Mouse (Mus musculus) lung, postnatal 0 days (tissue): ENCODE measurements at regions not wholly inside any gene's neighbourhood (a gene's known extent, or its start where the extent isn't known, plus 50 kb on each side); places are given as distances from the start of the nearest gene placed in this dataset.

ENCODE experiments used
- ATAC-seq: fragments of 200-750 bp; cut with Nextera tagmentation; 2 replicates; pipeline ENCODE4 v1.8.0; 2017; ENCODE audit warnings: moderate library complexity
- DNase-seq: peaks from one replicate; pipeline ENCODE4 v3.0.0-alpha.2; 2016; ENCODE audit warnings: low spot score
- H3K27ac ChIP-seq: fragments of 300-500 bp; sonication (generic); 2 replicates; pipeline ENCODE4 v1.5.1; 2014; ENCODE audit warnings: antibody characterized with exemption, mild to moderate bottlenecking, low read length, mixed read lengths
- H3K27me3 ChIP-seq: fragments of 300-500 bp; sonication (generic); replicated peaks from 2 replicates; pipeline ENCODE4 v1.6.1; 2014; ENCODE audit warnings: low read length, mixed read lengths; ENCODE audit not compliant: insufficient read depth
- H3K36me3 ChIP-seq: fragments of 300-500 bp; sonication (generic); 2 replicates; pipeline ENCODE4 v1.6.1; 2014; ENCODE audit warnings: low read length, mixed read lengths; ENCODE audit not compliant: insufficient read depth
- H3K4me1 ChIP-seq: fragments of 300-500 bp; sonication (generic); 2 replicates; pipeline ENCODE4 v1.6.1; 2014; ENCODE audit warnings: antibody characterized with exemption, low read depth, low read length, mixed read lengths; ENCODE audit not compliant: insufficient read depth
- H3K4me2 ChIP-seq: fragments of 300-500 bp; sonication (generic); replicated peaks from 2 replicates; pipeline ENCODE4 v1.6.1; 2014; ENCODE audit warnings: low read depth, mild to moderate bottlenecking, low read length, moderate library complexity, mixed read lengths
- H3K4me3 ChIP-seq: fragments of 300-500 bp; sonication (generic); 2 replicates; pipeline ENCODE4 v1.5.1; 2014; ENCODE audit warnings: low read depth, low read length
- H3K9ac ChIP-seq: fragments of 300-500 bp; sonication (generic); replicated peaks from 2 replicates; pipeline ENCODE4 v1.6.1; 2014; ENCODE audit warnings: low read depth, mild to moderate bottlenecking
- H3K9me3 ChIP-seq: fragments of 300-500 bp; sonication (generic); 2 replicates; pipeline ENCODE4 v1.6.1; 2016; ENCODE audit warnings: low read length, mixed read lengths
- CTCF ChIP-seq: IDR thresholded peaks from 2 replicates; pipeline ENCODE4 v1.5.1; 2016; ENCODE audit warnings: antibody characterized with exemption, mild to moderate bottlenecking
- EP300 ChIP-seq: IDR thresholded peaks from 2 replicates; pipeline ENCODE4 v1.6.1; 2016; ENCODE audit warnings: antibody characterized with exemption, mild to moderate bottlenecking, control low read depth
- WGBS: fragments of 180-500 bp; shearing (Covaris S2); extraction: QIAGEN DNeasy Blood & Tissue Kit; methylation state at CpG from one replicate; pipeline ENCODE4 v1.1.7; 2014; 5-methylcytosine and 5-hydroxymethylcytosine counted together

- Histone ChIP-seq H3K27ac (no peak overlapping the region), H3K4me3 (no peak overlapping the region), H3K36me3 (no peaks in the 10 kb centered on the region), H3K4me1 (peaks cover 2% of the 10 kb centered on the region; the same call in 1 of the 2 replicates), H3K4me2 (no peak overlapping the region), H3K27me3 (no peaks in the 10 kb centered on the region), H3K9me3 (no peaks in the 10 kb centered on the region), H3K9ac (no peak overlapping the region)
- no peak for ATAC-seq
- TF ChIP-seq CTCF (no peak), EP300 (no peak)
- DNase-seq = no peak
- 56% methylated on average over 1 of the region's 1 CpGs for WGBS
These were observed 372.5 kb upstream of the Kif2a start for GRCm38 (mm10) chr13:107394451-107394850.

DNA sequence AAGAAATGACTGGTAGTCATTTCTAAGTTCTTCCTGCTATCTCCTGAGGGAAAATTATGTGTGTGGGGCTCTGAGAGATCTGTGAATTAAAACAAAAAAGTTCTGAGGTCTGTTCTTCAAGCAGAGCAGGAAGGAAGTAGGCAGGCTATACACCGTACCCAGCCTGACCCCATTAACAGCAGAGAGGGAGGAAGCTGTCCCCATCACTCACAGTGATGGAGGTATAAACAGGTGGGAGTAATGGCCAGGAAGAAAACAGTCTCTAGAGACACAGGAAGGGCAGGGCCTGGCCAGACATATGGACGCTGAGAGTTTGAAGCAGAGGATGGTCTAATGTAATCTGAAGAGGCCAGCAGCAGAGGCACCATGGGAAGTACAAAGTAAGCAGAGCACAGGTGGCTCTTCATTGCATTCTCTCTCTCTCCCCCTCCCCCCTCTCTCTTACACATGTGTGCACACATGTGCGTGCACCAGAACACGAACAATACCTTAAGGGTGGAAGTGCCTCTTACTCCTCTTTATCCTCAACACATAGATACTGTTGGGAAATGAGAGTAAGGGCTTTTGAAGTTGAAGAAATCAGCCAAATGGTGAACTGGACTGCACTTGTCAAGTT, 367.7 kb upstream of the Kif2a start:
- WGBS = 54% methylated on average over 4 of the region's 4 CpGs
- TF ChIP-seq EP300 (no peak; the same call in 1 of the 2 replicates), CTCF (no peak)
- Histone ChIP-seq H3K4me1 (peaks cover 3% of the 10 kb centered on the region; the same call in 1 of the 2 replicates), H3K9ac (no peak overlapping the region), H3K36me3 (no peaks in the 10 kb centered on the region), H3K27ac (peak overlapping the region; percentile 60), H3K9me3 (no peaks in the 10 kb centered on the region), H3K4me2 (no peak overlapping the region), H3K27me3 (no peaks in the 10 kb centered on the region), H3K4me3 (no peak overlapping the region)
- ATAC-seq = peak; percentile 77
- peak; percentile 33 for DNase-seq

DNA sequence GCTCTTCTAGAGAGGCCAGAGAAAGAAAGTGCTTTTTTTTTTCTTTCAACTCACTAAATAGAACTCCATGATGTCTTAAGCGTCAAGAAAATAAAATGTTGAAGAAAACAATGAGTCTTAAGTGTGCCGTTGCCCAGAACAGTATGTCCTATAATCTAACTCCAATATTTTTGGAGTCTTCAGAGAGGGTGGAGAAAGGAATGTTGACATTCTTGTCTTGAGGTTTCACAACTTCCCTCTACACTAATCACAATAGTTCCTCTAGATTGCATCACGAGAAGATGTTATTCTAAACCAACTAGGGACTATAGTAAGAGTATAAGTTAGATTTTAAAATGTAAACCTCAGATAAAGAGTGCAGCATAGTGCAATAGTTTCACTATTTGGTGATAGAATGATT, 367.1 kb upstream of the Kif2a start:
- peak; percentile 95 for ATAC-seq
- Histone ChIP-seq H3K27me3 (no peaks in the 10 kb centered on the region), H3K9me3 (no peaks in the 10 kb centered on the region), H3K4me1 (peaks cover 3% of the 10 kb centered on the region; the same call in 1 of the 2 replicates), H3K4me3 (no peak overlapping the region), H3K27ac (peak overlapping the region; percentile 60), H3K36me3 (no peaks in the 10 kb centered on the region), H3K9ac (no peak overlapping the region), H3K4me2 (no peak overlapping the region)
- 18% methylated on average over 3 of the region's 3 CpGs for WGBS
- TF ChIP-seq EP300 (peak; percentile 100), CTCF (no peak)
- DNase-seq = peak; percentile 92

GRCm38 (mm10) chr13:107378076-107378475, 356.1 kb upstream of the Kif2a start:
- Histone ChIP-seq H3K4me3 (no peak overlapping the region), H3K4me1 (no peaks in the 10 kb centered on the region), H3K36me3 (no peaks in the 10 kb centered on the region), H3K9ac (no peak overlapping the region), H3K27ac (no peak overlapping the region), H3K27me3 (no peaks in the 10 kb centered on the region), H3K9me3 (no peaks in the 10 kb centered on the region), H3K4me2 (no peak overlapping the region)
- 48% methylated on average over 1 of the region's 1 CpGs for WGBS
- TF ChIP-seq CTCF (no peak), EP300 (no peak)
- DNase-seq = no peak
- ATAC-seq = no peak

- 48% methylated on average over 3 of the region's 3 CpGs for WGBS
- Histone ChIP-seq H3K4me2 (no peak overlapping the region), H3K36me3 (no peaks in the 10 kb centered on the region)
These were observed 350.7 kb upstream of the Kif2a start for GRCm38 (mm10) chr13:107372666-107373065.

GRCm38 (mm10) chr13:107371616-107372582, 350.0 kb upstream of the Kif2a start:
- H3K9me3 ChIP-seq = no peaks in the 10 kb centered on the region
- H3K27ac ChIP-seq = peak overlapping the region; percentile 27; the same call in 1 of the 2 replicates
- H3K9ac ChIP-seq = no peak overlapping the region
- H3K4me1 ChIP-seq = no peaks in the 10 kb centered on the region
- H3K4me2 ChIP-seq = peak overlapping the region; percentile 40
- H3K27me3 ChIP-seq = no peaks in the 10 kb centered on the region
- WGBS = 25% methylated on average over 17 of the region's 17 CpGs
- TF ChIP-seq EP300 (peak; percentile 70; the same call in 1 of the 2 replicates), CTCF (no peak)
- no peaks in the 10 kb centered on the region for H3K36me3 ChIP-seq
- H3K4me3 ChIP-seq = no peak overlapping the region
- DNase-seq (peak; percentile 89), ATAC-seq (peak; percentile 80)

More at GRCm38 (mm10) chr13:107372666-107373065, 350.7 kb upstream of the Kif2a start:
- DNase-seq = peak; percentile 72
- ATAC-seq = peak; percentile 67
- Histone ChIP-seq H3K27ac (no peak overlapping the region; the same call in 1 of the 2 replicates), H3K9me3 (no peaks in the 10 kb centered on the region), H3K9ac (no peak overlapping the region), H3K4me3 (no peak overlapping the region), H3K27me3 (no peaks in the 10 kb centered on the region), H3K4me1 (no peaks in the 10 kb centered on the region)
- TF ChIP-seq EP300 = no peak
- no peak for TF ChIP-seq CTCF
